Mouse (Mus musculus) embryonic facial prominence, embryonic 14.5 days (tissue): Measurements from ENCODE around the gene Ttll13. TPM values are rescaled to one million over a fixed set of nuclear protein-coding genes. Genes with fewer than 3 reads are reported as not detected.

ENCODE experiments used
- ATAC-seq: fragments of 200-750 bp; cut with Nextera tagmentation; 2 replicates; pipeline ENCODE4 v1.8.0; 2017; ENCODE audit warnings: low read depth, moderate number of reproducible peaks, moderate TSS enrichment
- DNase-seq: peaks from one replicate; pipeline ENCODE4 v3.0.0-alpha.2; 2015; ENCODE audit warnings: low spot score
- H3K27ac ChIP-seq: fragments of 300-500 bp; sonication (generic); replicated peaks from 2 replicates; pipeline ENCODE4 v1.5.1; 2014; ENCODE audit warnings: low read depth, mild to moderate bottlenecking, low read length, moderate library complexity
- H3K27me3 ChIP-seq: fragments of 300-500 bp; sonication (generic); replicated peaks from 2 replicates; pipeline ENCODE4 v1.6.1; 2014; ENCODE audit warnings: low read length; ENCODE audit not compliant: control insufficient read depth, insufficient read depth
- H3K36me3 ChIP-seq: fragments of 300-500 bp; sonication (generic); 2 replicates; pipeline ENCODE4 v1.6.1; 2014; ENCODE audit warnings: low read length, mixed read lengths; ENCODE audit not compliant: control insufficient read depth, insufficient read depth
- H3K4me1 ChIP-seq: fragments of 300-500 bp; sonication (generic); 2 replicates; pipeline ENCODE4 v1.6.1; 2014; ENCODE audit warnings: antibody characterized with exemption, low read length; ENCODE audit not compliant: control insufficient read depth, insufficient read depth
- H3K4me2 ChIP-seq: fragments of 300-500 bp; sonication (generic); 2 replicates; pipeline ENCODE4 v1.6.1; 2014; ENCODE audit warnings: low read depth, mild to moderate bottlenecking, low read length, moderate library complexity, mixed read lengths
- H3K4me3 ChIP-seq: fragments of 300-500 bp; sonication (generic); 2 replicates; pipeline ENCODE4 v1.5.1; 2014; ENCODE audit warnings: low read depth, mild to moderate bottlenecking, low read length
- H3K9ac ChIP-seq: fragments of 300-500 bp; sonication (generic); 2 replicates; pipeline ENCODE4 v1.6.1; 2014; ENCODE audit warnings: low read depth, mild to moderate bottlenecking, low read length, moderate library complexity, mixed read lengths
- H3K9me3 ChIP-seq: fragments of 300-500 bp; sonication (generic); 2 replicates; pipeline ENCODE4 v1.6.1; 2016; ENCODE audit warnings: low read length; ENCODE audit not compliant: control insufficient read depth
- WGBS: fragments of 180-500 bp; shearing (Covaris S2); extraction: QIAGEN DNeasy Blood & Tissue Kit; methylation state at CpG from one replicate; pipeline ENCODE4 v1.1.7; 2014; 5-methylcytosine and 5-hydroxymethylcytosine counted together
- polyA plus RNA-seq: library from polyadenylated mRNA; unstranded; fragments of >200 nt; fragmentation: Nextera tagmentation; extraction: Ambion mirVana; gene quantifications from 2 replicates; pipeline ENCODE4 v1.2.1, GENCODE M21; 2014

Gene Ttll13
- polyA plus RNA-seq, 1 experiment from 2014 or later: 0.79 TPM

- no peaks in the 10 kb centered on the region for H3K27me3 ChIP-seq
- H3K9ac ChIP-seq: no peak overlapping the region
- no peak overlapping the region for H3K4me3 ChIP-seq
- H3K36me3 ChIP-seq: 0 out of 2 replicates have a peak, but pooled peaks cover 8% of the 10 kb centered on the region
- no peak overlapping the region for H3K27ac ChIP-seq
- H3K9me3 ChIP-seq: no peaks in the 10 kb centered on the region
- no peak for ATAC-seq
- 95% methylated on average over 4 of the region's 4 CpGs for WGBS
- DNase-seq: no peak
- no peak overlapping the region for H3K4me2 ChIP-seq
- H3K4me1 ChIP-seq: no peaks in the 10 kb centered on the region
Observed at GRCm38 (mm10) chr7:80244851-80245250, 1.3 kb upstream of the Ttll13 start.

GRCm38 (mm10) chr7:80246859-80247258, 683 bp downstream of the Ttll13 start:
- Histone ChIP-seq H3K4me2 (peak overlapping the region; percentile 58), H3K4me1 (no peaks in the 10 kb centered on the region), H3K9ac (no peak overlapping the region), H3K4me3 (peak overlapping the region; percentile 57), H3K36me3 (no peaks in the 10 kb centered on the region), H3K27ac (no peak overlapping the region; the same call in 1 of the 2 replicates), H3K9me3 (no peaks in the 10 kb centered on the region), H3K27me3 (no peaks in the 10 kb centered on the region)
- DNase-seq (no peak), ATAC-seq (no peak)
- 57% methylated on average over 7 of the region's 7 CpGs for WGBS

- ATAC-seq (no peak), DNase-seq (no peak)
- Histone ChIP-seq H3K9ac (no peak overlapping the region), H3K27ac (no peak overlapping the region), H3K36me3 (no peaks in the 10 kb centered on the region), H3K9me3 (no peaks in the 10 kb centered on the region), H3K4me3 (no peak overlapping the region), H3K27me3 (0 out of 2 replicates have a peak, but pooled peaks cover 4% of the 10 kb centered on the region), H3K4me1 (no peaks in the 10 kb centered on the region), H3K4me2 (no peak overlapping the region)
- 75% methylated on average over 7 of the region's 7 CpGs for WGBS
Observed at GRCm38 (mm10) chr7:80252437-80252836, 6.3 kb downstream of the Ttll13 start.

- H3K9me3 ChIP-seq: no peaks in the 10 kb centered on the region
Observed at GRCm38 (mm10) chr7:80252886-80253285, 6.7 kb downstream of the Ttll13 start.

DNA sequence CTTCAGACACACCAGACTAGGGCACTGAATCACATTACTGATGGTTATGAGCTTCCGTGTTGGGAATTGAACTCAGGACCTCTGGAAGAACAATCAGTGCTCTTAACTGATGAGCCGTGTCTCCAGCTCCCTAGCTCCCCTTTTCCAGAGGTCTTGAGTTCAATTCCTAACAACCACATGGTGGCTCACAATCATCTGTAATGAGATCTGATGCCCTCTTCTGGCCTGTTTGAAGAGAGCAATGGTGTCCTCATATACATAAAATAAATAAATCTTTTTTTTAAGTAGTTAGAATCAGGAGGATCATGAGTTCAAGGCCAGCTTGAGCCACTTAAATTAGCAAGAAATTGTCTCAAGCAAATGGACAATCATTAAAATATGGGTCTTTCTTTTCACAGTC, 9.8 kb downstream of the Ttll13 start:
- no peaks in the 10 kb centered on the region for H3K4me1 ChIP-seq
- no peak overlapping the region for H3K9ac ChIP-seq
- H3K4me2 ChIP-seq: no peak overlapping the region
- no peak for DNase-seq
- ATAC-seq: no peak
- no peaks in the 10 kb centered on the region for H3K9me3 ChIP-seq
- no peak overlapping the region for H3K4me3 ChIP-seq
- H3K36me3 ChIP-seq: no peaks in the 10 kb centered on the region
- H3K27ac ChIP-seq: no peak overlapping the region
- WGBS: 67% methylated on average over 2 of the region's 2 CpGs
- H3K27me3 ChIP-seq: peaks cover 12% of the 10 kb centered on the region; the same call in 1 of the 2 replicates

More at GRCm38 (mm10) chr7:80252886-80253285, 6.7 kb downstream of the Ttll13 start:
- 85% methylated on average over 11 of the region's 11 CpGs for whole genome bisulfite sequencing
- DNase-seq (no peak), ATAC-seq (no peak)
- Histone ChIP-seq H3K9ac (no peak overlapping the region), H3K27ac (no peak overlapping the region), H3K4me3 (no peak overlapping the region), H3K4me1 (no peaks in the 10 kb centered on the region), H3K27me3 (0 out of 2 replicates have a peak, but pooled peaks cover 4% of the 10 kb centered on the region), H3K36me3 (no peaks in the 10 kb centered on the region), H3K4me2 (no peak overlapping the region)

DNA sequence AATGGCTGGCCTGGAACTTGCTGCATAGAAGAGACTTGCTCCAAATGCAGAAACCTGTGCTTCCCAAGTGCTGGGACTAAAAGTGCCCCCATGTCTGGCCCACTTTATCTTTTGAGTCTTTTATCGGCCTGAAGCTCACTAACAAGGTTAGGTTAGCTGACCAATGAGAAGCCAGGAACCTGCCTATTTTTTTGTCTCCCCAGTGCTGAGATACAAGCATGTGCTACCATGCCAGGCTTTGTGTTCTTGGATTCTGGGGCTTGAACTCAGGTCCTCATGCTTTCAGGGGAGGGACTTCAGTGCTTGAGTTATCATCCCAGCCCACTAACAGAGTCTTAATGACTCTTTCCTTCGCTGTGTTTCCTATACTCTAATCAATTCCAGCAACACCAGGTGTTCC, 11.5 kb downstream of the Ttll13 start:
- no peak for ATAC-seq
- Histone ChIP-seq H3K4me2 (no peak overlapping the region), H3K27me3 (peaks cover 12% of the 10 kb centered on the region; the same call in 1 of the 2 replicates), H3K4me3 (no peak overlapping the region), H3K9ac (no peak overlapping the region), H3K9me3 (no peaks in the 10 kb centered on the region), H3K36me3 (no peaks in the 10 kb centered on the region), H3K27ac (no peak overlapping the region), H3K4me1 (peaks cover 6% of the 10 kb centered on the region)
- DNase-seq: no peak
- 65% methylated on average over 2 of the region's 2 CpGs for WGBS

DNA sequence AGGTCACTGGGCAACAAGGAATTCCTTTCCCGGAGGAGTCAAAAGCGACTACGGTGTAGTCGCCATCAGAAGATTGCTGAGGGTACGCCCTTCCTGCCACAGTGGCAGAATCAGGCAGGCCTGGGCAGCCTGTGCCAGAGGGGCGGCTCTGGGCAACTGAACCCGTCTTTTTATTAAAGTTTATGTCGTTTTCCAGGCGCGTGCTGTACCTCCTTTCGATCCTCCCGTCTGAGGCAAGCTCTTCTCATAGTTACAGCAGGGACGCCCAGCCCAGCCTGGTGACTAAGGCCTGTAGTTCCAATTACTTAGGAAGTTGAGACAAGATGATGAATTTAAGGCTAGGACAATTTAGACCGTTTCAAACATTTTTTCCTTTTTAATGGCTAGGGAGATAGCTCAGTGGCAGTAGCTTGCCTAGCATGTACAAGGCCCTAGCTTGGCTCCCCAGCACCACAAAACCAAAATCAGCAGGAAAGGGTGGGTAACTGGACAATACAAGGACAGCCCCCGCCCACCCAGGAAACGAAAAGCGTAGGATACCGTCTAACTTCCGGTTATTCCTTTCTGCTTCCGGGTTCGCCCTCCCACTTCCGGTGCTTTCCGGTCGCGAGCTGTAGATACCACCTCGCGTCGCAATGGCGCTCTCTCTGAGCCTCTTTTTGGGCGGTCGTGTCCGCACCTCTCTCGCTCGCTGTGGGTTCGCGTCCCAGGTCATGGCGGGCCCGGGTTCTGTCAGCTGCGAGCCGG, 14.6 kb downstream of the Ttll13 start, which contains the start of gene Ngrn:
Gene Ngrn (plus strand): TSS at position 591 of the 747 bp plus-strand sequence.
- peak within 1 kb of the TSS; percentile 87 for H3K27ac ChIP-seq
- H3K4me2 ChIP-seq: peak within 1 kb of the TSS; percentile 82
- ATAC-seq (peak; percentile 90), DNase-seq (peak; percentile 95)
- peak within 1 kb of the TSS; percentile 93 for H3K4me3 ChIP-seq
- 27% methylated on average over 40 of the region's 40 CpGs for WGBS
- H3K9me3 ChIP-seq: no peaks in the 10 kb centered on the region
- peaks cover 24% of the 10 kb centered on the region for H3K36me3 ChIP-seq
- H3K4me1 ChIP-seq: peaks cover 6% of the 10 kb centered on the region
- H3K9ac ChIP-seq: peak within 1 kb of the TSS; percentile 90
- peaks cover 12% of the 10 kb centered on the region; the same call in 1 of the 2 replicates for H3K27me3 ChIP-seq

GRCm38 (mm10) chr7:80261372-80261990, 15.3 kb downstream of the Ttll13 start:
- H3K36me3 ChIP-seq: peaks cover 31% of the 10 kb centered on the region
- H3K9ac ChIP-seq: peak overlapping the region; percentile 90
- peak overlapping the region; percentile 82 for H3K4me2 ChIP-seq
- peak; percentile 19 for DNase-seq
- H3K27ac ChIP-seq: peak overlapping the region; percentile 87
- no peaks in the 10 kb centered on the region for H3K9me3 ChIP-seq
- under 1% methylated on average over 32 of the region's 32 CpGs for WGBS
- ATAC-seq: peak; percentile 68; the same call in 1 of the 2 replicates
- peaks cover 12% of the 10 kb centered on the region; the same call in 1 of the 2 replicates for H3K27me3 ChIP-seq
- peaks cover 6% of the 10 kb centered on the region for H3K4me1 ChIP-seq
- H3K4me3 ChIP-seq: peak overlapping the region; percentile 93
